ENCODE assay signal across 9 mouse cellular contexts in genomic region chr3:99938611-99939286, GRCm38 (mm10). TPM values are rescaled to one million over a fixed set of nuclear protein-coding genes. Genes with fewer than 3 reads are reported as not detected.
A peak's percentile ranks its signal among the peaks of the same experiment; 100 is the strongest.
DNase-seq lines count a peak whose midpoint lies in the region; ATAC-seq lines count a peak whose summit lies in the region.
"Had no signal": no experiment of that assay in that cellular context is flagged by ENCODE, and none has a peak within 500 bp of the region (broad histone marks: within the 10 kb centered on the region; RNA-seq: fewer than 3 reads in every experiment).

No protein-coding gene starts in this region.

- H3K27me3 ChIP-seq in forebrain, embryonic 15.5 days, result no peaks in the 10 kb centered on the region
- no peaks in the 10 kb centered on the region for H3K27me3 ChIP-seq in limb, embryonic 10.5 days (ENCODE audit: low read depth, poor library complexity, severe bottlenecking)
- H3K27me3 ChIP-seq: embryonic facial prominence, embryonic 13.5 days had no signal

- H3K9ac ChIP-seq in forebrain, embryonic 15.5 days (replicated peaks), result no peak overlapping the region
- H3K9ac ChIP-seq: embryonic facial prominence, embryonic 13.5 days had no signal

- no peaks in the 10 kb centered on the region for H3K36me3 ChIP-seq in forebrain, embryonic 15.5 days
- H3K36me3 ChIP-seq in limb, embryonic 10.5 days, result no peaks in the 10 kb centered on the region
- H3K36me3 ChIP-seq: embryonic facial prominence, embryonic 13.5 days had no signal

- no peak overlapping the region for H3K27ac ChIP-seq in forebrain, embryonic 15.5 days (replicated peaks)
- H3K27ac ChIP-seq in limb, embryonic 10.5 days, result 0 out of 2 replicates have a peak overlapping the region, but pooled peaks have one; percentile 12
- H3K27ac ChIP-seq: embryonic facial prominence, embryonic 13.5 days had no signal

- H3K9me3 ChIP-seq in forebrain, embryonic 15.5 days, result no peaks in the 10 kb centered on the region
- no peaks in the 10 kb centered on the region for H3K9me3 ChIP-seq in limb, embryonic 10.5 days (replicated peaks)
- H3K9me3 ChIP-seq: embryonic facial prominence, embryonic 13.5 days had no signal

- DNase-seq in urinary bladder, adult 18-20 months (ENCODE audit: low spot score in 2 of 2), result peak; percentile 9 to 23
- DNase-seq in urinary bladder, postnatal 4 days (ENCODE audit: low spot score in 2 of 2), result no peak
- peak; percentile 53 for DNase-seq in kidney, adult 9 months
- DNase-seq in limb, embryonic 10.5 days (ENCODE audit: low spot score), result peak; percentile 82
- DNase-seq in ovary, postnatal 36 days (ENCODE audit: low spot score), result peak; percentile 19

- WGBS in forebrain, embryonic 15.5 days, result 35% methylated on average over 8 of the region's 8 CpGs
- WGBS in limb, embryonic 10.5 days, result 35% methylated on average over 8 of the region's 8 CpGs

- no peak overlapping the region for H3K4me3 ChIP-seq in forebrain, embryonic 15.5 days
- no peak overlapping the region for H3K4me3 ChIP-seq in limb, embryonic 10.5 days
- H3K4me3 ChIP-seq: embryonic facial prominence, embryonic 13.5 days had no signal

- ATAC-seq in cerebellum, adult (ENCODE audit: insufficient number of reproducible peaks, low FRiP score, low TSS enrichment), result peak; percentile 50; the same call in 1 of the 2 replicates
- ATAC-seq in forebrain, embryonic 15.5 days (replicated peaks), result peak; percentile 70
- no peak for ATAC-seq in inflammation-experienced regulatory T-cells, adult 6 months

- no peak overlapping the region for H3K4me2 ChIP-seq in forebrain, embryonic 15.5 days (replicated peaks)
- H3K4me2 ChIP-seq: embryonic facial prominence, embryonic 13.5 days had no signal

- H3K4me1 ChIP-seq in forebrain, embryonic 15.5 days, result no peaks in the 10 kb centered on the region
- H3K4me1 ChIP-seq in limb, embryonic 10.5 days, result peaks cover 46% of the 10 kb centered on the region

RNA-seq across cellular contexts. Expression of gene Spag17, which starts 53.5 kb away (rescaled TPM):
- polyA plus RNA-seq in forebrain, embryonic 15.5 days (2015; fragmentation: Nextera tagmentation; extraction: Ambion mirVana), result 0.47 and 0.57 TPM in 2 replicates
- 0.49 and 1.2 TPM in 2 replicates for polyA plus RNA-seq in limb, embryonic 10.5 days (2016; fragmentation: Nextera tagmentation; extraction: Ambion mirVana)
- not detected for polyA plus RNA-seq in inflammation-experienced regulatory T-cells, adult 6 months (2017; shearing (Covaris generic))

Comparison
In these comparisons a context has a peak if more than half of its experiments do, and no peak if none do; other contexts are left out.
1. DNase-seq: peak in urinary bladder, adult 18-20 months (2 of 2), kidney, adult 9 months (single experiment), limb, embryonic 10.5 days (single experiment) and ovary, postnatal 36 days (single experiment); none in urinary bladder, postnatal 4 days (0 of 2).